Mouse (Mus musculus) MEL (cell line): ENCODE results near the gene Olfr287.

Source experiments
- BHLHE40 ChIP-seq: IDR thresholded peaks from 2 replicates; pipeline ENCODE4 v1.6.1; 2012; ENCODE audit warnings: low read depth, mild to moderate bottlenecking, inconsistent platforms, low read length, improper control_type of control experiment, borderline replicate concordance
- CTCF ChIP-seq, 3 experiments: IDR thresholded peaks in 2 of 3; conservative IDR thresholded peaks in 1 of 3; 2 replicates each; pipeline ENCODE4 v1.5.1; 2011 to 2012; ENCODE audit warnings: low read length in 3 of 3, low read depth in 2 of 3, mild to moderate bottlenecking in 2 of 3, improper control_type of control experiment in 1 of 3, inconsistent platforms in 1 of 3, mixed read lengths in 1 of 3, moderate library complexity in 1 of 3; ENCODE audit not compliant: control insufficient read depth in 1 of 3, insufficient read depth in 1 of 3, poor library complexity in 1 of 3, severe bottlenecking in 1 of 3
- E2F4 ChIP-seq: IDR thresholded peaks from 2 replicates; pipeline ENCODE4 v1.6.1; 2011; ENCODE audit warnings: low read depth, low read length, improper control_type of control experiment, borderline replicate concordance
- EP300 ChIP-seq, 2 experiments: IDR thresholded peaks; 2 replicates each; pipeline ENCODE4 v1.6.1; 2011; ENCODE audit warnings: improper control_type of control experiment in 2 of 2, low read length in 2 of 2, low read depth in 1 of 2, mild to moderate bottlenecking in 1 of 2
- MAFK ChIP-seq: IDR thresholded peaks from 2 replicates; pipeline ENCODE4 v1.6.1; 2011; ENCODE audit warnings: low read depth, mild to moderate bottlenecking, low read length, improper control_type of control experiment, borderline replicate concordance
- MEF2A ChIP-seq: IDR thresholded peaks from 2 replicates; pipeline ENCODE4 v1.6.1; 2014; ENCODE audit warnings: low read depth, mild to moderate bottlenecking, inconsistent platforms, low read length, improper control_type of control experiment; ENCODE audit not compliant: poor library complexity, insufficient replicate concordance, severe bottlenecking; ENCODE audit errors: extremely low read depth
- MXI1 ChIP-seq: IDR thresholded peaks from 2 replicates; pipeline ENCODE4 v1.6.1; 2011; ENCODE audit warnings: mild to moderate bottlenecking, low read depth, low read length, improper control_type of control experiment
- POLR2A ChIP-seq, 2 experiments: IDR thresholded peaks; 2 replicates each; pipeline ENCODE4 v1.6.1; 2011 to 2012; ENCODE audit warnings: low read length in 2 of 2, mild to moderate bottlenecking in 2 of 2, control low read depth in 1 of 2, improper control_type of control experiment in 1 of 2, low read depth in 1 of 2, moderate library complexity in 1 of 2; ENCODE audit not compliant: control insufficient read depth in 1 of 2, insufficient read depth in 1 of 2, poor library complexity in 1 of 2
- SIN3A ChIP-seq: IDR thresholded peaks from 2 replicates; pipeline ENCODE4 v1.6.1; 2012; ENCODE audit warnings: low read length, improper control_type of control experiment, inconsistent platforms
- ZNF384 ChIP-seq: IDR thresholded peaks from 2 replicates; pipeline ENCODE4 v1.6.1; 2012; ENCODE audit warnings: low read depth, mild to moderate bottlenecking, inconsistent platforms, low read length, improper control_type of control experiment

GRCm38 (mm10) chr15:98256271-98256670 is 35.4 kb upstream of the Olfr287 start:
- no peak for TF ChIP-seq CTCF (IDR thresholded peaks at IDR 0.05 in 2 of 3, conservative IDR thresholded peaks at IDR 0.05 in 1 of 3; ENCODE audit: control insufficient read depth in 1 of 3, insufficient read depth in 1 of 3, low read depth in 2 of 3, low read length in 3 of 3, poor library complexity in 1 of 3, severe bottlenecking in 1 of 3)
- no peak for TF ChIP-seq MEF2A
- no peak for TF ChIP-seq EP300 (IDR thresholded peaks at IDR 0.05; ENCODE audit: low read depth in 1 of 2, low read length in 2 of 2)
- TF ChIP-seq MAFK: no peak
- no peak for TF ChIP-seq SIN3A
- no peak for TF ChIP-seq ZNF384
- TF ChIP-seq BHLHE40: no peak
- TF ChIP-seq E2F4: no peak
- no peak for TF ChIP-seq MXI1
- TF ChIP-seq POLR2A (IDR thresholded peaks at IDR 0.05; ENCODE audit: control insufficient read depth in 1 of 2, insufficient read depth in 1 of 2, low read depth in 1 of 2, low read length in 2 of 2, poor library complexity in 1 of 2): no peak
